Mouse (Mus musculus) neural tube, embryonic 11.5 days (tissue): ENCODE measurements around the gene Ampd2. TPM values are rescaled to one million over a fixed set of nuclear protein-coding genes. Genes with fewer than 3 reads are reported as not detected.

Experiments used
- ATAC-seq: fragments of 200-750 bp; cut with Nextera tagmentation; 2 replicates; pipeline ENCODE4 v1.8.0; 2017; ENCODE audit warnings: moderate number of reproducible peaks, mild to moderate bottlenecking, moderate TSS enrichment, moderate library complexity; ENCODE audit not compliant: insufficient read depth, low FRiP score, low TSS enrichment
- DNase-seq: peaks from one replicate; pipeline ENCODE4 v3.0.0-alpha.2; 2015; ENCODE audit warnings: low spot score
- H3K27ac ChIP-seq: fragments of 300-500 bp; sonication (generic); 2 replicates; pipeline ENCODE4 v1.5.1; 2014; ENCODE audit warnings: low read depth, mild to moderate bottlenecking, low read length
- H3K27me3 ChIP-seq: fragments of 300-500 bp; sonication (generic); 2 replicates; pipeline ENCODE4 v1.6.1; 2014; ENCODE audit warnings: mild to moderate bottlenecking, low read length, mixed read lengths; ENCODE audit not compliant: control insufficient read depth, insufficient read depth
- H3K36me3 ChIP-seq: fragments of 300-500 bp; sonication (generic); 2 replicates; pipeline ENCODE4 v1.6.1; 2014; ENCODE audit warnings: mild to moderate bottlenecking, low read length, moderate library complexity, mixed read lengths; ENCODE audit not compliant: control insufficient read depth, insufficient read depth
- H3K4me1 ChIP-seq: fragments of 300-500 bp; sonication (generic); 2 replicates; pipeline ENCODE4 v1.6.1; 2014; ENCODE audit warnings: low read length, mixed read lengths; ENCODE audit not compliant: control insufficient read depth, insufficient read depth
- H3K4me2 ChIP-seq: fragments of 300-500 bp; sonication (generic); 2 replicates; pipeline ENCODE4 v1.6.1; 2014; ENCODE audit warnings: low read depth, mild to moderate bottlenecking, moderate library complexity
- H3K4me3 ChIP-seq: fragments of 300-500 bp; sonication (generic); 2 replicates; pipeline ENCODE4 v1.5.1; 2014; ENCODE audit warnings: low read depth, low read length
- H3K9ac ChIP-seq: fragments of 300-500 bp; sonication (generic); 2 replicates; pipeline ENCODE4 v1.6.1; 2014; ENCODE audit warnings: mild to moderate bottlenecking, low read length
- H3K9me3 ChIP-seq: fragments of 300-500 bp; sonication (generic); 2 replicates; pipeline ENCODE4 v1.6.1; 2016; ENCODE audit warnings: low read length; ENCODE audit not compliant: control insufficient read depth
- WGBS: fragments of 180-500 bp; shearing (Covaris S2); extraction: QIAGEN DNeasy Blood & Tissue Kit; methylation state at CpG from one replicate; pipeline ENCODE4 v1.1.7; 2014; 5-methylcytosine and 5-hydroxymethylcytosine counted together
- polyA plus RNA-seq: library from polyadenylated mRNA; unstranded; fragments of >200 nt; fragmentation: Nextera tagmentation; extraction: Ambion mirVana; gene quantifications from 2 replicates; pipeline ENCODE4 v1.2.1, GENCODE M21; 2014

The Ampd2 gene
- polyA plus RNA-seq, 1 experiment from 2014 or later = 42.9 TPM

GRCm38 (mm10) chr3:108084767-108085270, 1.6 kb downstream of the Ampd2 start:
- no peaks in the 10 kb centered on the region for H3K9me3 ChIP-seq
- DNase-seq = no peak
- peak; percentile 24; the same call in 1 of the 2 replicates for ATAC-seq
- 20% methylated on average over 13 of the region's 13 CpGs for WGBS
- peak overlapping the region; percentile 67 for H3K4me3 ChIP-seq
- H3K27me3 ChIP-seq = no peaks in the 10 kb centered on the region
- peaks cover 2% of the 10 kb centered on the region; the same call in 1 of the 2 replicates for H3K36me3 ChIP-seq
- H3K9ac ChIP-seq = peak overlapping the region; percentile 65
- H3K27ac ChIP-seq = peak overlapping the region; percentile 78; the same call in 1 of the 2 replicates
- H3K4me1 ChIP-seq = peaks cover 16% of the 10 kb centered on the region
- H3K4me2 ChIP-seq = peak overlapping the region; percentile 100

GRCm38 (mm10) chr3:108083904-108084407, 2.5 kb downstream of the Ampd2 start:
- Histone ChIP-seq H3K36me3 (peaks cover 2% of the 10 kb centered on the region; the same call in 1 of the 2 replicates), H3K4me1 (peaks cover 16% of the 10 kb centered on the region), H3K27me3 (no peaks in the 10 kb centered on the region), H3K27ac (no peak overlapping the region), H3K9me3 (no peaks in the 10 kb centered on the region), H3K9ac (no peak overlapping the region), H3K4me3 (no peak overlapping the region), H3K4me2 (no peak overlapping the region)
- DNase-seq = no peak
- 85% methylated on average over 4 of the region's 4 CpGs for WGBS
- ATAC-seq = no peak

GRCm38 (mm10) chr3:108083161-108083560, 3.3 kb downstream of the Ampd2 start:
- Histone ChIP-seq H3K4me1 (peaks cover 16% of the 10 kb centered on the region), H3K36me3 (peaks cover 2% of the 10 kb centered on the region; the same call in 1 of the 2 replicates), H3K4me2 (no peak overlapping the region), H3K9me3 (no peaks in the 10 kb centered on the region), H3K27me3 (no peaks in the 10 kb centered on the region), H3K4me3 (no peak overlapping the region), H3K27ac (no peak overlapping the region), H3K9ac (no peak overlapping the region)
- no peak for ATAC-seq
- 59% methylated on average over 2 of the region's 2 CpGs for WGBS
- no peak for DNase-seq

- DNase-seq = no peak
- peak overlapping the region; percentile 27; the same call in 1 of the 2 replicates for H3K9ac ChIP-seq
- 93% methylated on average over 1 of the region's 1 CpGs for WGBS
- peaks cover 2% of the 10 kb centered on the region; the same call in 1 of the 2 replicates for H3K36me3 ChIP-seq
- no peak overlapping the region for H3K27ac ChIP-seq
- H3K4me2 ChIP-seq = no peak overlapping the region
- H3K4me1 ChIP-seq = peaks cover 16% of the 10 kb centered on the region
- H3K4me3 ChIP-seq = no peak overlapping the region
- ATAC-seq = no peak
- H3K27me3 ChIP-seq = no peaks in the 10 kb centered on the region
- H3K9me3 ChIP-seq = no peaks in the 10 kb centered on the region
These were observed 4.1 kb downstream of the Ampd2 start for GRCm38 (mm10) chr3:108082251-108082875.

GRCm38 (mm10) chr3:108081681-108082080, 4.8 kb downstream of the Ampd2 start:
- WGBS = 75% methylated on average over 4 of the region's 4 CpGs
- H3K4me3 ChIP-seq = no peak overlapping the region
- H3K36me3 ChIP-seq = peaks cover 2% of the 10 kb centered on the region; the same call in 1 of the 2 replicates
- H3K4me2 ChIP-seq = no peak overlapping the region
- H3K4me1 ChIP-seq = peaks cover 16% of the 10 kb centered on the region
- no peak overlapping the region for H3K27ac ChIP-seq
- 0 out of 2 replicates have a peak overlapping the region, but pooled peaks have one; percentile 27 for H3K9ac ChIP-seq
- DNase-seq = no peak
- no peaks in the 10 kb centered on the region for H3K27me3 ChIP-seq
- H3K9me3 ChIP-seq = no peaks in the 10 kb centered on the region
- no peak for ATAC-seq

GRCm38 (mm10) chr3:108076836-108077235, 9.6 kb downstream of the Ampd2 start:
- Histone ChIP-seq H3K36me3 (peaks cover 6% of the 10 kb centered on the region), H3K27ac (no peak overlapping the region), H3K9ac (no peak overlapping the region), H3K4me3 (no peak overlapping the region), H3K9me3 (no peaks in the 10 kb centered on the region), H3K4me1 (no peaks in the 10 kb centered on the region), H3K27me3 (no peaks in the 10 kb centered on the region), H3K4me2 (no peak overlapping the region)
- 91% methylated on average over 9 of the region's 9 CpGs for WGBS
- ATAC-seq (no peak), DNase-seq (no peak)

GRCm38 (mm10) chr3:108072983-108073569, 13.4 kb downstream of the Ampd2 start:
- ATAC-seq (no peak), DNase-seq (no peak)
- Histone ChIP-seq H3K27me3 (no peaks in the 10 kb centered on the region), H3K9me3 (no peaks in the 10 kb centered on the region), H3K36me3 (peaks cover 6% of the 10 kb centered on the region), H3K4me1 (no peaks in the 10 kb centered on the region), H3K9ac (no peak overlapping the region), H3K27ac (no peak overlapping the region), H3K4me3 (no peak overlapping the region), H3K4me2 (no peak overlapping the region)
- WGBS = 87% methylated on average over 10 of the region's 10 CpGs

GRCm38 (mm10) chr3:108070295-108071293, 15.9 kb downstream of the Ampd2 start:
- no peak overlapping the region for H3K9ac ChIP-seq
- H3K4me2 ChIP-seq = no peak overlapping the region
- H3K9me3 ChIP-seq = no peaks in the 10 kb centered on the region
- peaks cover 3% of the 10 kb centered on the region for H3K36me3 ChIP-seq
- no peaks in the 10 kb centered on the region for H3K27me3 ChIP-seq
- H3K27ac ChIP-seq = no peak overlapping the region
- H3K4me1 ChIP-seq = no peaks in the 10 kb centered on the region
- no peak overlapping the region for H3K4me3 ChIP-seq
- ATAC-seq (no peak), DNase-seq (peak; percentile 62)
- 69% methylated on average over 10 of the region's 10 CpGs for WGBS
